Mouse (Mus musculus) hindbrain, postnatal 0 days (tissue): Measurements from ENCODE around the gene Pcbp2. TPM values are rescaled to one million over a fixed set of nuclear protein-coding genes. Genes with fewer than 3 reads are reported as not detected.

Experiments used
- ATAC-seq: fragments of 200-750 bp; cut with Nextera tagmentation; 2 replicates; pipeline ENCODE4 v1.8.0; 2017; ENCODE audit warnings: mild to moderate bottlenecking, moderate TSS enrichment, moderate library complexity
- DNase-seq: peaks from one replicate; pipeline ENCODE4 v3.0.0-alpha.2; 2015; ENCODE audit warnings: low spot score
- H3K27ac ChIP-seq: fragments of 300-500 bp; sonication (generic); 2 replicates; pipeline ENCODE4 v1.5.1; 2014; ENCODE audit warnings: mild to moderate bottlenecking
- H3K27me3 ChIP-seq: fragments of 300-500 bp; sonication (generic); 2 replicates; pipeline ENCODE4 v1.6.1; 2014; ENCODE audit warnings: low read length, mixed read lengths; ENCODE audit not compliant: insufficient read depth
- H3K36me3 ChIP-seq: fragments of 300-500 bp; sonication (generic); 2 replicates; pipeline ENCODE4 v1.6.1; 2014; ENCODE audit warnings: low read length, mixed read lengths; ENCODE audit not compliant: insufficient read depth
- H3K4me1 ChIP-seq: fragments of 300-500 bp; sonication (generic); 2 replicates; pipeline ENCODE4 v1.6.1; 2014; ENCODE audit warnings: antibody characterized with exemption, low read length, mixed read lengths; ENCODE audit not compliant: insufficient read depth
- H3K4me2 ChIP-seq: fragments of 300-500 bp; sonication (generic); 2 replicates; pipeline ENCODE4 v1.6.1; 2014; ENCODE audit warnings: low read depth, mild to moderate bottlenecking, low read length, moderate library complexity, mixed read lengths
- H3K4me3 ChIP-seq: fragments of 300-500 bp; sonication (generic); 2 replicates; pipeline ENCODE4 v1.5.1; 2014; ENCODE audit warnings: low read length
- H3K9ac ChIP-seq: fragments of 300-500 bp; sonication (generic); replicated peaks from 2 replicates; pipeline ENCODE4 v1.6.1; 2014; ENCODE audit warnings: mild to moderate bottlenecking, low read length, moderate library complexity, mixed read lengths
- H3K9me3 ChIP-seq: fragments of 300-500 bp; sonication (generic); 2 replicates; pipeline ENCODE4 v1.6.1; 2016; ENCODE audit warnings: low read length, mixed read lengths
- CTCF ChIP-seq: IDR thresholded peaks from 2 replicates; pipeline ENCODE4 v1.5.1; 2016; ENCODE audit warnings: antibody characterized with exemption, control low read depth, low read depth
- WGBS: fragments of 180-500 bp; shearing (Covaris S2); extraction: QIAGEN DNeasy Blood & Tissue Kit; methylation state at CpG from one replicate; pipeline ENCODE4 v1.1.7; 2014; 5-methylcytosine and 5-hydroxymethylcytosine counted together
- polyA plus RNA-seq: library from polyadenylated mRNA; unstranded; fragments of >200 nt; fragmentation: Nextera tagmentation; extraction: Ambion mirVana; gene quantifications from 2 replicates; pipeline ENCODE4 v1.2.1, GENCODE M21; 2015
- total RNA-seq: library from RNA; depleted of rRNA; stranded (reverse); fragments of >200 nt; gene quantifications from 2 replicates; pipeline ENCODE4 v1.2.3, GENCODE M21; 2014

Gene Pcbp2
- total and polyA plus RNA-seq, 2 experiments from 2014 or later = 104 to 151 TPM

GRCm38 (mm10) chr15:102518859-102519201, 48.5 kb downstream of the Pcbp2 start:
- Histone ChIP-seq H3K4me3 (peak overlapping the region; percentile 76), H3K4me2 (peak overlapping the region; percentile 95), H3K27me3 (no peaks in the 10 kb centered on the region), H3K9me3 (no peaks in the 10 kb centered on the region), H3K9ac (peak overlapping the region; percentile 75), H3K27ac (peak overlapping the region; percentile 99), H3K4me1 (peaks cover 16% of the 10 kb centered on the region), H3K36me3 (peaks cover 5% of the 10 kb centered on the region)
- no peak for DNase-seq
- no peak for ATAC-seq
- WGBS = 17% methylated on average over 9 of the region's 9 CpGs
- no peak for TF ChIP-seq CTCF

GRCm38 (mm10) chr15:102519211-102520141, 49.1 kb downstream of the Pcbp2 start:
- TF ChIP-seq CTCF = no peak
- WGBS = 65% methylated on average over 15 of the region's 17 CpGs
- peak overlapping the region; percentile 99 for H3K27ac ChIP-seq

GRCm38 (mm10) chr15:102520416-102520815, 50.1 kb downstream of the Pcbp2 start:
- H3K36me3 ChIP-seq = peaks cover 5% of the 10 kb centered on the region
- no peak for DNase-seq
- H3K4me2 ChIP-seq = no peak overlapping the region
- H3K4me3 ChIP-seq = no peak overlapping the region
- no peak for TF ChIP-seq CTCF
- H3K4me1 ChIP-seq = peaks cover 14% of the 10 kb centered on the region
- H3K9ac ChIP-seq = no peak overlapping the region
- no peak for ATAC-seq
- H3K9me3 ChIP-seq = no peaks in the 10 kb centered on the region
- no peaks in the 10 kb centered on the region for H3K27me3 ChIP-seq
- no peak overlapping the region for H3K27ac ChIP-seq
- 84% methylated on average over 4 of the region's 4 CpGs for WGBS

More at GRCm38 (mm10) chr15:102519211-102520141, 49.1 kb downstream of the Pcbp2 start:
- ATAC-seq = no peak
- Histone ChIP-seq H3K4me1 (peaks cover 16% of the 10 kb centered on the region), H3K36me3 (peaks cover 5% of the 10 kb centered on the region), H3K4me3 (peak overlapping the region; percentile 76), H3K9ac (peak overlapping the region; percentile 75), H3K27me3 (no peaks in the 10 kb centered on the region), H3K4me2 (peak overlapping the region; percentile 95), H3K9me3 (no peaks in the 10 kb centered on the region)
- DNase-seq = no peak

GRCm38 (mm10) chr15:102521480-102521879, 51.1 kb downstream of the Pcbp2 start:
- H3K4me3 ChIP-seq = no peak overlapping the region
- no peak for TF ChIP-seq CTCF
- peaks cover 5% of the 10 kb centered on the region for H3K36me3 ChIP-seq
- 91% methylated on average over 4 of the region's 4 CpGs for WGBS
- DNase-seq (no peak), ATAC-seq (no peak)
- H3K4me1 ChIP-seq = peaks cover 8% of the 10 kb centered on the region; the same call in 1 of the 2 replicates
- H3K4me2 ChIP-seq = no peak overlapping the region
- no peak overlapping the region for H3K27ac ChIP-seq
- no peak overlapping the region for H3K9ac ChIP-seq
- H3K27me3 ChIP-seq = no peaks in the 10 kb centered on the region
- no peaks in the 10 kb centered on the region for H3K9me3 ChIP-seq

GRCm38 (mm10) chr15:102524892-102525485, 54.6 kb downstream of the Pcbp2 start, which contains the start of gene Npff:
TSS of gene Npff (minus strand) at chr15:102524942.
- Histone ChIP-seq H3K4me1 (no peaks in the 10 kb centered on the region), H3K9ac (0 out of 2 replicates have a peak within 1 kb of the TSS, but pooled peaks have one; percentile 18), H3K27ac (peak within 1 kb of the TSS; percentile 38), H3K4me2 (no peak within 1 kb of the TSS), H3K9me3 (no peaks in the 10 kb centered on the region), H3K36me3 (peaks cover 27% of the 10 kb centered on the region), H3K27me3 (no peaks in the 10 kb centered on the region), H3K4me3 (no peak within 1 kb of the TSS)
- DNase-seq (peak; percentile 88), ATAC-seq (peak; percentile 70)
- peak; percentile 97 for TF ChIP-seq CTCF
- WGBS = 7% methylated on average over 3 of the region's 3 CpGs

- ATAC-seq (no peak), DNase-seq (no peak)
- H3K36me3 ChIP-seq = peaks cover 39% of the 10 kb centered on the region
- no peaks in the 10 kb centered on the region for H3K4me1 ChIP-seq
- no peaks in the 10 kb centered on the region for H3K27me3 ChIP-seq
- no peak overlapping the region for H3K4me2 ChIP-seq
- TF ChIP-seq CTCF = no peak
- H3K9me3 ChIP-seq = no peaks in the 10 kb centered on the region
- H3K4me3 ChIP-seq = no peak overlapping the region
- H3K27ac ChIP-seq = no peak overlapping the region
- WGBS = 87% methylated on average over 6 of the region's 6 CpGs
- no peak overlapping the region for H3K9ac ChIP-seq
Observed at GRCm38 (mm10) chr15:102526111-102527002, 56.0 kb downstream of the Pcbp2 start.
